Mouse (Mus musculus) lung, adult 18-20 months (tissue): ENCODE results near the gene Olfr1387.
"Not testable (repeated sequence)": the region's sequence is repeated elsewhere in the genome, so short reads cannot be mapped to it uniquely, and the experiment has no call there.

Experiments used
- DNase-seq, 2 experiments: peaks; one replicate each; pipeline ENCODE4 v3.0.0; 2022; ENCODE audit warnings: mixed read lengths in 2 of 2

Gene Olfr1387

DNA sequence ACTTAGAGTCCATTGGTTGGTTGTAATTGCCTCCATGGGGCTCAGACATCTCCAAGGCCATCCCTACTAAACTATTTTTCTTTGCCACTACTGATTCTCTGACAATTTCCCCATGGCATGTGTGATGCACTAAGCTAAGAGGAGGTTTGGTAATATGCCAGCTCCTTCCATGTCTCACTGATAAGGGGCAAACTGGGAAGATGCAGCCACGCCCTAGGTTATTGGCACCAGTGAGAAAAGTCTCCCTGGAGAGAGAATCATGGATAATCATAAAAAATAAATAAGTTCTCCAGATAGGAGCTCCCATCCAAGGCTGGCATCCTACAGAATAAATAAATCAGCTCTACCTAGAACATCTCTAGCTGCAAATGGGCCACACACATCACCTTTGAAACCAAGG is at the start of gene Olfr1387:
Gene Olfr1387, plus strand, starts transcription at position 301 of the 400 bp plus-strand sequence.
- DNase-seq: no peak

DNA sequence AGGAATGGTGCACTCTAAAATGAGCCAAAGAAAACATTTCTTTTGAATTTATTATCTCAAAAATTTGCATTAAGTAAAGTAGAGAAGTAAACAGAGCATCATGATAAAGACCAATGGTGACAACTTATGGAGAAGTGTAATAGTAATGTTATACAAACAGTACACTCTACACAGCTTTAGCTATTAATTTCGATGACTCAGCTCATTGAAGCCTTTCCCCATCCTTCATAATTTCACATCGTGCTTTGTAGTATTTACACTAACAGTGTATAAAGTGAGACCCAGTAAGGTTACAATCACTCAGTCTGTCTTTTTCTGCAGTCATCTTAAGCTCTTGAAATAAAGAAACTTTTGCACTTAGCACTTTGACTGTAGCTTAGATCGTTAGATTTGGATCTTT is 48.4 kb upstream of the Olfr1387 start:
- no peak for DNase-seq

DNA sequence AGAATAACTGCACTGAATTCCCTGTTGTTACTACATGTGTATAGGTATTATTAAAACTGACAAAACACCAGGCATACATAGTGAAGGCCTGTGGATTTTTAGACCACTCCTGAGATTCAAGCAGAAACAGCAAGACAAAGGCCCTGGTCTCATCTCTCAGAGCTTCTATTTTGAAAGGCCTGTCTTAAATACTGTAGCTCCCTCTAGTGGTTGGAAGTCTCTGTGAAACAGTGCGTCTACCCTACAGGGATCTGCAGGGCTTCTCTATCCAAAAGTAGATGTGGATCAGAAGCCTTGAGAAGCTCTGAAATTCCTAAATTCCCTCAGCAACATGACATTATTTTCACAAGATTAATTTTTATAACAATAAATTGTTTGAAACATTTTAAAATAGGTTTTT is 44.6 kb upstream of the Olfr1387 start:
- peak in 1 of 2 experiments; percentile 7 for DNase-seq

DNA sequence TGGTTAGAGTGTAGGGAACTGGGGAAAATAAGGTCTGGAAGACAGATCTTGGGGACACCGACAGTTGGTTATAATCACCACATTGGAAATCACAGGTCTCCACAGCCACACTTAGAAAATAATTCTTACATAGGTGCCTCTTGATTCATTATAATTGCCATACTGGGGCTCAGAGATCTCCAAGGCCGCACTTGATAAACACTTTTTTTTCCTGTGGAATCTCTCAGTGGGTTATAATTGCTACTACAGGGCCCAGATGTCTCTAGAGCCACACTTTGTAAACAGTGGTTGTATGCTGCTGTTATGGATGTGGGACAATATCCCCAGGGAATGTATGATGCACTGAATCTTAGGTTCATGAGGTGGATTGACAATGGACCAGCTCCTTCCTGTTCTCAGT is 32.4 kb upstream of the Olfr1387 start, which contains the start of gene Olfr1389:
Gene Olfr1389, plus strand, starts transcription at position 301 of the 400 bp plus-strand sequence.
- no peak for DNase-seq

DNA sequence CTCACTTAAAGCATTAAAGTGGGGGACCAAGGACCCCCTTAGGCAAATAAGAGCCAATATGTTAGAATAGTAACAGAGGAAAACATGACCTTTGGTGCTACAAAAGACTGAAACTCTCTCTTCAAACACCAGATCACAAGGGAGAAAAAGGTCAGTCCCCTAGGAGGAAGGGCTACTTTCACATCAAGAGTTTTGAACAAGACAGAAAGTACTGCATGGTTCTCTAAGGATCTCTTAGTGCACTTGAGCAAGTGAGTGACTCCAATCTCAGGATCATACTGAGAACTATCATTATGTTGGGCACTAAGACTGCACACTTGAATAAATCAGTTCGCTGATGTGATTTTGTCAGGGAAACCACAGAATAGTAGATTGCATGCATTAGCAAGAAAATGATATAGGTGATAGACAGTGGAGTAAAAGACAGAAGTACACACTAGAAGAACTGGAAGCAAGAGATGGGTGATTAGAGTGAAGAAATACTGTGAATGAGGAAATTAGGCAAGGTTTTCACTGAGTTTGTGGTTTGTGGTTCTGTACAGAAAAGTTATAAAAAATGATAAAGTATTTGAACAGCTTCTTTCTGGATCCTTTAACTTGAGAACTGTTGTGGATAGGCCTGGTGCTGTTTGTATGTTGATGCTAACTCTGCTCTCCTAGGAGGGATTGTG is 29.8 kb upstream of the Olfr1387 start:
- DNase-seq: no peak

DNA sequence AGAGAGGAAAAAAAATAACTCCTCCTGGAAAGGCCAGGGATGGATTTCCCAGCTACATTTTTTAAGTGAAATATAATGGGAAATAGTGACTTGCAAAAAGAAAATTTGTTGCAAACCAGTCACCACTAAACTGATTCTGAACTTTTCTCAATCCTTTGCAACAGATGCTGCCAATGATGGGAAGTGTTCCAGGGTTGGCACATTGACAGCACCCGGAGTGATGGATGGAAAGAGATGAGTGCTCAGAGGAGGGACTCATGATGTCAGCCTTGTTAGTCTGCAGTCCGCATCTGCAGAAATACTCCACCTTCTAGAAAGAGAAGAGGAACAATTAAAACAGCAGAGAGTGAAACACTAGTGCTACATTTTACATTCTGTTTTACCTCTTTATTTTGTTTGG is 25.5 kb upstream of the Olfr1387 start:
- DNase-seq: no peak

DNA sequence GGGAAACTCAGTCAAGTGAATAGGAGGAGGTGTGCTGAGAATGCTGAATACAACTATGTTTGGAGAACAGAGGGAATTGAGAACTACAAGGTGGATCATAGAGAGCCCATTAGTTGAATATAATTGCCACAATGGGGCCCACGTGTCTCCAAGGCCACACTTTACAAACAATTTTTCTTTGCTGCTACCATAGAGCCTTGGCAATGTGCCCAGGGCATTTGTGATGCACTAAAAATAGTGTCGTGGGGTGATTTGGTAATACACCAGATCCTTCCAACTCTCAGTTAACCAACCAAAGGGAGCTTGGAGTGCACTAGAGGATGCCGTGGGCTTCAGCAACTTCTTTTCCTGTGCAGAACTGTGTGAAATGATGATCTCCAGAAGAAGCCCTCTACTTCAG is 18.7 kb upstream of the Olfr1387 start, which contains the start of gene Olfr1388:
Gene Olfr1388, plus strand, starts transcription at position 214 of the 400 bp plus-strand sequence.
- DNase-seq: no peak

DNA sequence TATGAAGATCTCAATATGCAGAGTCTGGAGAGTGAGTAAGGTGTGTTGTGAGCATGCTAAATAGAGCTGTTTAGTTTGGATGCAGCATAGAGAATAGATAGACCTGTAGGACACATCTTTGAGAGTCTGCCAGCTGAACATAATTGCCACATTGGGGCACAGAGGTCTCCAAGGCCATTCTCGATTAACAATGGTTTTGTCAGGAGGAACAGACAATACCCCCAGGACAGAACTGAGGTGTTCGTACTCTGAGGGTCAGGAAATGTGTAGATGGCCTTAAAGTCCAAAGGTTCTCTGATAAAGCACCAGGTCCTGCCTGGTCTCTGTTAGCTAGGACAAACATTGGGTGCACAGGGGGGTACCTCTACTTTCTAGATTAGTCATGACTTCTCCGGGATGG is 9.6 kb downstream of the Olfr1387 start, which contains the start of gene Olfr1386:
Gene Olfr1386, plus strand, starts transcription at position 301 of the 400 bp plus-strand sequence.
- not testable (repeated sequence) for DNase-seq

DNA sequence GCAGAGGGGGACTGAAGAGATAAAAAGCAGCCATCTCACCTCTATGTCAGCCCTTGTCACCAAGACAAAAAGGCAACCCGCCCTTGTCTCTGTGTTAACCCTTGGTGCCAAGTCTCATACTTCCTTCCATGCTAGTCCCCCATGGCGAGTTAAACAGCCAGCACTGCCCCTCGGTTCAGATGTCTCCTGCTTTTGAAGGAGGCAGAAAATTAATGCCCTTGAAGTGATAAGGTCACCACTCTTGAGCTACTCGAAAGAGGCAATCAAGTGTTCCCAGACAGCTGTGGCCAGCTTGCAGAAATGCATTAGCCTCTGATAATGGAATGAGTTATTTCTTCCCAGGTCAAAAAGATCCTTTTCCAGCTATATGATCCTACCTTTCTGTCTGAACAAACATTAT is 30.8 kb downstream of the Olfr1387 start:
- DNase-seq: no peak

DNA sequence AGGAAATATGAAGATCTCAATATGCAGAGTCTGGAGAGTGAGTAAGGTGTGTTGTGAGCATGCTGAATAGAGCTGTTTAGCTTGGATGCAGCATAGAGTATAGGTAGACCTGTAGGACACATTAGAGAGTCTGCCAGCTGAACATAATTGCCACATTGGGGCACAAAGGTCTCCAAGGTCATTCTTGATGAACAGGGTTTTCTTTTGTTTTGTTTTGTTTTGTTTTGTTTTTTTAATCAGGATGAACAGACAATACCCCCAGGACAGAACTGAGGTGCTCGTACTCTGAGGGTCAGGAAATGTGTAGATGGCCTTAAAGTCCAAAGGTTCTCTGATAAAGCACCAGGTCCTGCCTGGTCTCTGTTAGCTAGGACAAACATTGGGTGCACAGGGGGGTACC is 33.6 kb downstream of the Olfr1387 start, which contains the start of gene Olfr1385:
Gene Olfr1385, plus strand, starts transcription at position 301 of the 400 bp plus-strand sequence.
- not testable (repeated sequence) for DNase-seq
